Mouse (Mus musculus): ENCODE measurements around the gene Rfx8. TPM values are rescaled to one million over a fixed set of nuclear protein-coding genes. Genes with fewer than 3 reads are reported as not detected.
A peak's percentile ranks its signal among the peaks of the same experiment; 100 is the strongest.

The Rfx8 gene
- polyA plus RNA-seq (2015; fragmentation: Nextera tagmentation; extraction: Ambion mirVana): 0.20 TPM in 1 of 2 replicates, not detected in the other

DNA sequence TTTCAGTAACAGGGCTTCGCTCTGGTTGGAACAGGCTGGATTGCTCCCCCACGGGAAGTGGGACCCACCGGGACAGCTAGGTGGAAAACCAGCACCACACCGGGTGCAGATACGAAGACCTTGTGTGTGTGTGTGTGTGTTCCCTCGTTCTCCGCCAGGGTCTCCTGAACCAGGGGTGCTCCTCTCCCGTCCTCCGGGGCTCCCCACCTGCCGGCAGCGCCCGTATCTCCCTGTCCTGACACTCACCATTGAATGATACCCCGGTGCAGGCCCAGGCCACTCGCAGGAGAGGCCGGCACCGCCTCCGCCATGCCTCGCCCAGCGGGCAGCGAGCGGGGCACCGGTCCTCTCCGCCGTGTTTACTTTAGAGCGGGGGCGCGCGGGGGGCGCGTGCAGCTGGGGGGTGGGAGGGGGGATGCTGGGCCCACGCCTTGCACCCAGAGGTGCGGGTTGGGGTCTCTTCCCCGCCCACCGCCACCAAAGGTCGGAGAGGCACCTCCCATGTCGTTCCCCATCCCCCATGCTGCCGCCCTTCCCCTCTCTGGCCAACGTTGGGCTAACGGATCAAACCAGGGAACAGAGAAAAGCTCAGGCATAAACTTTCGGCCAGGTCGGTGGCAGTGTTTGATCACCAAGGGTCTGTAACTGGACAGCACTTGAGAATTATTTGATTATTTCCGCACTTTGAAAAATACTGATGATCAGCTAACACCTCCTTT lies at the start of gene Rfx8:
TSS of gene Rfx8 (minus strand) at position 366 of the 719 bp plus-strand sequence.
- H3K9ac ChIP-seq (replicated peaks; ENCODE audit: low read depth, low read length): peak within 1 kb of the TSS; percentile 75
- ATAC-seq: peak; percentile 79
- peak within 1 kb of the TSS; percentile 54 for H3K4me3 ChIP-seq (replicated peaks; ENCODE audit: low read length)
- no peaks in the 10 kb centered on the region for H3K36me3 ChIP-seq (ENCODE audit: control insufficient read depth, insufficient read depth)
- H3K27me3 ChIP-seq (replicated peaks; ENCODE audit: control insufficient read depth, insufficient read depth, low read length): no peaks in the 10 kb centered on the region
- peak within 1 kb of the TSS; percentile 90 for H3K4me2 ChIP-seq (ENCODE audit: low read length)
- peaks cover 11% of the 10 kb centered on the region for H3K4me1 ChIP-seq (replicated peaks; ENCODE audit: control insufficient read depth, insufficient read depth, low read length)
- no peaks in the 10 kb centered on the region for H3K9me3 ChIP-seq (ENCODE audit: control insufficient read depth, low read length)
- WGBS: 1% methylated on average over 40 of the region's 42 CpGs
- no peak within 1 kb of the TSS for H3K27ac ChIP-seq (ENCODE audit: low read length)

DNA sequence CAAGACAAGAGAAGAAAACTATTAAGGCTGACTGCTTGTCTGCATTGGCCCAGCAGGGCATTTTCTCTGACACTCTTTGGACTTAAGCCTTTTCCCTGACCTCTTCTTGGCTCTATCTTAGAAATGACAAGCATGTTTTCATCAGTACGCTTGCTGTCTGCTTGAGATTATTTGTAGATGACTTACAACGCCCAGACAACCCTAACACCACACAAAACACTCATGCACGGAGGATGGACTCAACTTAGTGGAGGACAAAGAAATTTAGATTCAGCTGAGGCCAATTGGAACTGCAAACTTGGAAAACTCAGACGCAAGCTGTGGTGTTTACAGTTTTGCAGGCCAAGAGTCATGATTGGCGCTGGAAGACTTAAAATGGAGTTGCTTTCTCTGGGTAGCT lies 49.6 kb upstream of the Rfx8 start:
- 77% methylated on average over 5 of the region's 5 CpGs for WGBS

DNA sequence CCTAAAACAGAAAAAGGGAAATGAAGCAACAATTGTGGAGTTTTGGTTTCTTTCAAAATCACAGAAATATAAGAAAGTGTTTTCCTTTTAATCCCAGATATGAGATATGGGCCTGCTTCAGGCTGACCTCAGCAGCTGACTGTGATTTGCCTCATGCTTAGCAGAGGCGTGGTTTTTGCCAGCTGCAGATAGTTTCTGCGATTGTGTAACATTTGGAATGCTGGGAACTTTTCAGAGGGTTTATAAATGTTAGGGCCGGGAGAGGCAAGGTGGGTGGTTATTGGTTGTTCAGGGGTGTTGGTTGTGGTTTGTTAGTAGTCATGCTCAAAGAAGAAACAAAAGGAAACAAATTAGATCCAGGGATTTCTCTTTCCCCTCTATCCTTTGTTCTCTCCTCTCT lies 47.2 kb upstream of the Rfx8 start:
- no peak overlapping the region for H3K9ac ChIP-seq (replicated peaks; ENCODE audit: low read depth, low read length)
- no peaks in the 10 kb centered on the region for H3K4me1 ChIP-seq (replicated peaks; ENCODE audit: control insufficient read depth, insufficient read depth, low read length)
- no peak overlapping the region for H3K4me3 ChIP-seq (replicated peaks; ENCODE audit: low read length)
- no peaks in the 10 kb centered on the region for H3K27me3 ChIP-seq (replicated peaks; ENCODE audit: control insufficient read depth, insufficient read depth, low read length)
- no peak overlapping the region for H3K27ac ChIP-seq (ENCODE audit: low read length)
- WGBS: 85% methylated on average over 3 of the region's 3 CpGs
- no peak for ATAC-seq
- no peak overlapping the region for H3K4me2 ChIP-seq (ENCODE audit: low read length)
- no peaks in the 10 kb centered on the region for H3K9me3 ChIP-seq (ENCODE audit: control insufficient read depth, low read length)
- H3K36me3 ChIP-seq (ENCODE audit: control insufficient read depth, insufficient read depth): no peaks in the 10 kb centered on the region

More for the DNA sequence above, 49.6 kb upstream of the Rfx8 start:
- Histone ChIP-seq H3K36me3 (ENCODE audit: control insufficient read depth, insufficient read depth) (no peaks in the 10 kb centered on the region), H3K4me1 (replicated peaks; ENCODE audit: control insufficient read depth, insufficient read depth, low read length) (peaks cover 13% of the 10 kb centered on the region), H3K27ac (ENCODE audit: low read length) (no peak overlapping the region), H3K4me2 (ENCODE audit: low read length) (no peak overlapping the region), H3K27me3 (replicated peaks; ENCODE audit: control insufficient read depth, insufficient read depth, low read length) (no peaks in the 10 kb centered on the region), H3K9me3 (ENCODE audit: control insufficient read depth, low read length) (no peaks in the 10 kb centered on the region), H3K4me3 (replicated peaks; ENCODE audit: low read length) (no peak overlapping the region), H3K9ac (replicated peaks; ENCODE audit: low read depth, low read length) (no peak overlapping the region)
- no peak for ATAC-seq

DNA sequence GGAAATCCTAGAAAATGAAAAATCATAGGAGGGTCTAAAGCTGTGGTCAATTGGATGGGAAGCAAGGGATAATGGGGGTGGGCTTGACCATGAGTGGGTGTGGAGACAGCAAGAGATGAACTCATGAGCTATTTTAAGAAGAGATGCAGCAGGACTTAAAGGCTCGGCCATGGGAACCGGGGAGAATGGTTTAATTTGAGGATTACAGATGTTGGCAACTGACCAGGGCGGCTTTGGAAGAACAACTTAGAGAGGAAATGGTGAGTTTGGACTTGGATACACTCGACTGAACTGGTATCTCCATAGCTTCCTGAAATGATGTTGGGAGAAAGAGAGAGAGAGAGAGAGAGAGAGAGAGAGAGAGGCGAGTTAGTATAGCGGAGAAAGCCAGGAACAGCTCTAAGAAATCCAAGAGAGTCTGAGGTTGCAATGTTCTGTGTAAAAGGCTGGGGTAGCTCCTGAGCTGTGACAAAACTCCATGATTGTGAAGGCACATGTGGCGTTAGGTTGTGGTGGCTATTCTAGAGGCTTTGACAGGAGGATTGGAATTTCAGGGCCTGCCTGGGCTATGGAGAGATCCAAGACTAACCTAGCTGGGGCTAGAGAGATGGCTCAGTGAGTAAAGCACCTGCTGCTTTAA lies 45.2 kb upstream of the Rfx8 start:
- no peaks in the 10 kb centered on the region for H3K36me3 ChIP-seq (ENCODE audit: control insufficient read depth, insufficient read depth)
- ATAC-seq: no peak
- H3K27me3 ChIP-seq (replicated peaks; ENCODE audit: control insufficient read depth, insufficient read depth, low read length): no peaks in the 10 kb centered on the region
- no peak overlapping the region for H3K4me2 ChIP-seq (ENCODE audit: low read length)
- no peak overlapping the region for H3K9ac ChIP-seq (replicated peaks; ENCODE audit: low read depth, low read length)
- 81% methylated on average over 7 of the region's 7 CpGs for WGBS
- H3K9me3 ChIP-seq (ENCODE audit: control insufficient read depth, low read length): no peaks in the 10 kb centered on the region
- H3K27ac ChIP-seq (ENCODE audit: low read length): no peak overlapping the region
- no peak overlapping the region for H3K4me3 ChIP-seq (replicated peaks; ENCODE audit: low read length)
- H3K4me1 ChIP-seq (replicated peaks; ENCODE audit: control insufficient read depth, insufficient read depth, low read length): peaks cover 14% of the 10 kb centered on the region

DNA sequence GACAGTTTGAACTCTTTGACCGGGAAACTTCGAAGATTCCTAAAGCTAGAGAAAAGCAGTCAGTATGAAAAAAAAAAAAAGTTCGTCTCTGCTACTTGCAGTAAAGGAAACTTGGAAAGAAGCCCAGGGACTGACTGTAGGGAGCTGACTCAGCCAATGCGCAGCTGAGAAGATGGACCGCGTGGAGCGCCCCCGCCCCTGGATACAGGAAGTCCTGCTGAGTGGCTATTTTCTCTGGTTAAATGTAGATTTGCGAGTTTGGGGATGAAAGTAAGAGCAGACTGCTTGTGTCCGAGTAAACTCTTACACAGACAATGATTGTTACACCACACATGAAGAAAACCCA lies 41.2 kb upstream of the Rfx8 start:
- Histone ChIP-seq H3K36me3 (ENCODE audit: control insufficient read depth, insufficient read depth) (no peaks in the 10 kb centered on the region), H3K9me3 (ENCODE audit: control insufficient read depth, low read length) (no peaks in the 10 kb centered on the region), H3K4me1 (replicated peaks; ENCODE audit: control insufficient read depth, insufficient read depth, low read length) (peaks cover 14% of the 10 kb centered on the region), H3K27me3 (replicated peaks; ENCODE audit: control insufficient read depth, insufficient read depth, low read length) (no peaks in the 10 kb centered on the region), H3K27ac (ENCODE audit: low read length) (peak overlapping the region; percentile 4; the same call in 1 of the 2 replicates), H3K4me2 (ENCODE audit: low read length) (peak overlapping the region; percentile 41), H3K9ac (replicated peaks; ENCODE audit: low read depth, low read length) (no peak overlapping the region), H3K4me3 (replicated peaks; ENCODE audit: low read length) (no peak overlapping the region)
- 1% methylated on average over 10 of the region's 10 CpGs for WGBS
- ATAC-seq: peak; percentile 89

DNA sequence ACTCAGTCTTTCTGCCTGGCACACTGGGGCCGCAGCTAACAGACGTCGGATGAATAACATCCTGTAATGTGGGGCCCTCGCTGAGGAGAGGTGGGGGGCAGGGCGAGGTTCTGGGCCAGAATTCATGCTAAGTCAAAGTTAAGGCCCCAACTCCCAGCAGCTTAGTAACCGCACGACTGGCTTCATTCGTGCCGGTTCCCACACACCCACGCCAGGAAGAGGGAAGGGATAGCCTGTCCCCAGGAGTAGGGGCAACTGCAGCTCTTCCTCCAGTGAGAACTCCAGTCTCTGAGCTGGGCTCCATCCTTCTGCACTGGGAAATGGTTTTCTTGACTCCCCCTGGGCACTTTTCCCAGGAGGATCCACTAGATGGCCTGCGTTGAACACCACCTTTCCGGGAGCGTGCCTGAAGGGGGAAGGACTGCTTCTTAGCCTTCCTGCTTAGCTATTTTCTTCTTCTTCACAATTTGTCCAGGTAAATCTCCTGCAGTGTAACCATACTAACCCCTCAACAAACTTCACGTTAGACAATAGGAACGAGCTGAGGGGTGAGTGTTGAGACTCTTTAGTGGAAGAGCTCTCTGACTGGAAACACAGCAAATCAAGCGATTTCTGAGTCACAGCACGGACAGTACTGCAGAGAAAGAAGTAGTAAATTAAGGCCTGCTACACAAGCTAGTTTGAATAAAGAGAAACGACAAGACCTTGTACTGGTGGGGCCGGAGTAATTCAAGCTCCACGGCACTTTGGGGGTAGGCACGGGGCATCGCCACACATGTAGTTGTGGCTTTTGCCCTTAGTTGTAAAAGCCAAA lies 40.6 kb upstream of the Rfx8 start:
- ATAC-seq: peak; percentile 73

DNA sequence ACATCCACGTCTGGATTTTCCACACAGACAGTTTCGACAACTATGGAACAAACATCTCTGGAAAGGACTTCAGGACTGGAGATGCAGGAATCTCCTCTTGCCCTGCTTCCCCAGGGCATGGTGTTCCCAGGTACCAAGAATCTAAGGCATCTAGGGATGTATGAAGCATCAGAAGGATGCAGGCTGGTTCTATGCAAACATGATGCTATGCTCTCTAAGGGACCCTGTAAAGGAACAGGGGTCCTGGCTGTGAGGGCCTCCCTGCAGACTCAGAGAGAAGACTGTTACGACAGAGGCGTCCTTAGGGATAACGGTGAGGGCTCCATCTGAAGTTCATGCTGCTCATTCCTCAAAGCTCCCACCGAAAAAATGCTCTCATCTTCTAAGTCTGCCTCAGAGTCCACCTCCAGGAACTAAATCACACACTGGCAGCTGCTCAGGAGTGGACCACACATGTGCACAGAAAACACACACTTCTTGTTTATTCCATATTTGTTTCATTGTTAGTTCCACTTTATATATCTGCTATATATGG lies 39.5 kb upstream of the Rfx8 start:
- Histone ChIP-seq H3K4me3 (replicated peaks; ENCODE audit: low read length) (no peak overlapping the region), H3K9ac (replicated peaks; ENCODE audit: low read depth, low read length) (no peak overlapping the region), H3K27ac (ENCODE audit: low read length) (no peak overlapping the region), H3K4me2 (ENCODE audit: low read length) (no peak overlapping the region), H3K36me3 (ENCODE audit: control insufficient read depth, insufficient read depth) (no peaks in the 10 kb centered on the region), H3K4me1 (replicated peaks; ENCODE audit: control insufficient read depth, insufficient read depth, low read length) (peaks cover 14% of the 10 kb centered on the region), H3K9me3 (ENCODE audit: control insufficient read depth, low read length) (no peaks in the 10 kb centered on the region), H3K27me3 (replicated peaks; ENCODE audit: control insufficient read depth, insufficient read depth, low read length) (no peaks in the 10 kb centered on the region)
- 82% methylated on average over 6 of the region's 6 CpGs for WGBS
- ATAC-seq: no peak

More for the DNA sequence above, 40.6 kb upstream of the Rfx8 start:
- H3K36me3 ChIP-seq (ENCODE audit: control insufficient read depth, insufficient read depth): no peaks in the 10 kb centered on the region
- no peak overlapping the region for H3K9ac ChIP-seq (replicated peaks; ENCODE audit: low read depth, low read length)
- H3K27ac ChIP-seq (ENCODE audit: low read length): peak overlapping the region; percentile 12; the same call in 1 of the 2 replicates
- peak overlapping the region; percentile 41 for H3K4me2 ChIP-seq (ENCODE audit: low read length)
- H3K4me3 ChIP-seq (replicated peaks; ENCODE audit: low read length): no peak overlapping the region
- WGBS: 6% methylated on average over 22 of the region's 22 CpGs
- no peaks in the 10 kb centered on the region for H3K27me3 ChIP-seq (replicated peaks; ENCODE audit: control insufficient read depth, insufficient read depth, low read length)
- peaks cover 14% of the 10 kb centered on the region for H3K4me1 ChIP-seq (replicated peaks; ENCODE audit: control insufficient read depth, insufficient read depth, low read length)
- no peaks in the 10 kb centered on the region for H3K9me3 ChIP-seq (ENCODE audit: control insufficient read depth, low read length)

DNA sequence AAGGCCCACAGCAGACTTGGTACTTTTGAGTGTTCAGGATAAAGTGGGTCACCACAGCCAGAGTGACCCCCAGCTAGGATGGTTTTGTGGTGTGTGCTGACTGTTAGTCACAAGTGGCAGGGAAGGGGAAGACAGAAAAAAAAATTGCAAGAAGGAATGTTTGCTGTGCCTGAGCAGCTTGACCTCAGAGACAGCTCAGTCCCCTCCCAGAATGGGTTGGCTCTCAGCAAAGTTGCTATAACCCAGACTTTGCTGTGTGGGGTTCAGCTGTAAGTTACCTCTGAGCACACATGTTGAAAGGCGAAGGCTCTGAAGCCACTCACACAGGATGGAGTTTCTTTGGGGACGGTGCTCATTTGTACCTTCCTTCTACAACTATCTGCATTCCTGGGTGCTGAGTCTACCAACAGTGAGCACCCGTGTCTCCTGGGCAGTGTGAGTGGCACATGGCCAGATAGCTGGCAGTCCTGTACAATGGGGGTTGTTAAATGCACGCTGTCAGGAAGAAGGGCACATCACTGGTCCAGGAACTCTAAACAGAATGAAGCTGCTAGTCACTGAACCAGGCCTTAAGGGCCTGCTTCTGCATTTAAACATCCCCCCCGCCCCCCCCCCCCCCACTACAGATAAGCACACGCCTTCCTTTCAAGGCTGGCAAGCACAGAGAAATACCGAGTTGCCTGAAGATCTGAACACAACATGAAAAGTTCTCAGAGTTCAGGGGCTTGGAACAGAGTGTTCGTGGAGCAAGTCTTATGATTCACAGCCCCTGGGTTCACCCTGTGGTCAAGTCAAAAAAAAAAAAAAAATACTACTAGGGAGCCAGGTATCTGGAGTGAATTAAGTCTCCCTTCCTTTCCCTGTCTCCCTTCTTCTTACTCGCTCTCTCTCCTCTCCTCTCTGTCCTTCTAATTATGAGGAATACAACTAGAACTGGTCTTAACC lies 38.7 kb upstream of the Rfx8 start:
- no peak overlapping the region for H3K9ac ChIP-seq (replicated peaks; ENCODE audit: low read depth, low read length)
- ATAC-seq: no peak
- H3K27ac ChIP-seq (ENCODE audit: low read length): no peak overlapping the region
- 53% methylated on average over 9 of the region's 9 CpGs for WGBS
- H3K9me3 ChIP-seq (ENCODE audit: control insufficient read depth, low read length): no peaks in the 10 kb centered on the region
- no peaks in the 10 kb centered on the region for H3K36me3 ChIP-seq (ENCODE audit: control insufficient read depth, insufficient read depth)
- no peak overlapping the region for H3K4me3 ChIP-seq (replicated peaks; ENCODE audit: low read length)
- H3K27me3 ChIP-seq (replicated peaks; ENCODE audit: control insufficient read depth, insufficient read depth, low read length): no peaks in the 10 kb centered on the region
- peaks cover 14% of the 10 kb centered on the region for H3K4me1 ChIP-seq (replicated peaks; ENCODE audit: control insufficient read depth, insufficient read depth, low read length)
- no peak overlapping the region for H3K4me2 ChIP-seq (ENCODE audit: low read length)

All from forebrain, embryonic 16.5 days (tissue).